Mouse (Mus musculus) lung, embryonic 14.5 days (tissue): Measurements from ENCODE around the gene Letm1. TPM values are rescaled to one million over a fixed set of nuclear protein-coding genes. Genes with fewer than 3 reads are reported as not detected.

Source experiments
- ATAC-seq: fragments of 200-750 bp; cut with Nextera tagmentation; 2 replicates; pipeline ENCODE4 v1.8.0; 2017; ENCODE audit warnings: mild to moderate bottlenecking, moderate TSS enrichment, moderate library complexity; ENCODE audit not compliant: insufficient read depth
- DNase-seq: peaks from one replicate; pipeline ENCODE4 v3.0.0-alpha.2; 2015
- H3K27ac ChIP-seq: fragments of 300-500 bp; sonication (generic); 2 replicates; pipeline ENCODE4 v1.5.1; 2014; ENCODE audit warnings: low read depth, mild to moderate bottlenecking, moderate library complexity
- H3K27me3 ChIP-seq: fragments of 300-500 bp; sonication (generic); 2 replicates; pipeline ENCODE4 v1.6.1; 2014; ENCODE audit warnings: low read length, control low read depth; ENCODE audit not compliant: insufficient read depth
- H3K36me3 ChIP-seq: fragments of 300-500 bp; sonication (generic); 2 replicates; pipeline ENCODE4 v1.6.1; 2014; ENCODE audit warnings: control low read depth; ENCODE audit not compliant: insufficient read depth
- H3K4me1 ChIP-seq: fragments of 300-500 bp; sonication (generic); 2 replicates; pipeline ENCODE4 v1.6.1; 2014; ENCODE audit warnings: antibody characterized with exemption, control low read depth; ENCODE audit not compliant: insufficient read depth
- H3K4me2 ChIP-seq: fragments of 300-500 bp; sonication (generic); 2 replicates; pipeline ENCODE4 v1.6.1; 2014; ENCODE audit warnings: mild to moderate bottlenecking
- H3K4me3 ChIP-seq: fragments of 300-500 bp; sonication (generic); 2 replicates; pipeline ENCODE4 v1.5.1; 2014; ENCODE audit warnings: low read depth, low read length
- H3K9ac ChIP-seq: fragments of 300-500 bp; sonication (generic); 2 replicates; pipeline ENCODE4 v1.6.1; 2014
- H3K9me3 ChIP-seq: fragments of 300-500 bp; sonication (generic); 2 replicates; pipeline ENCODE4 v1.6.1; 2016; ENCODE audit warnings: low read depth, low read length, control low read depth
- CTCF ChIP-seq: IDR thresholded peaks from 2 replicates; pipeline ENCODE4 v1.5.1; 2016; ENCODE audit warnings: antibody characterized with exemption, low read depth
- WGBS: fragments of 180-500 bp; shearing (Covaris S2); extraction: QIAGEN DNeasy Blood & Tissue Kit; methylation state at CpG from one replicate; pipeline ENCODE4 v1.1.7; 2014; 5-methylcytosine and 5-hydroxymethylcytosine counted together
- polyA plus RNA-seq: library from polyadenylated mRNA; unstranded; fragments of >200 nt; fragmentation: Nextera tagmentation; extraction: Ambion mirVana; gene quantifications from 2 replicates; pipeline ENCODE4 v1.2.1, GENCODE M21; 2014

Letm1 gene
- polyA plus RNA-seq, 1 experiment from 2014 or later: 53.7 TPM

DNA sequence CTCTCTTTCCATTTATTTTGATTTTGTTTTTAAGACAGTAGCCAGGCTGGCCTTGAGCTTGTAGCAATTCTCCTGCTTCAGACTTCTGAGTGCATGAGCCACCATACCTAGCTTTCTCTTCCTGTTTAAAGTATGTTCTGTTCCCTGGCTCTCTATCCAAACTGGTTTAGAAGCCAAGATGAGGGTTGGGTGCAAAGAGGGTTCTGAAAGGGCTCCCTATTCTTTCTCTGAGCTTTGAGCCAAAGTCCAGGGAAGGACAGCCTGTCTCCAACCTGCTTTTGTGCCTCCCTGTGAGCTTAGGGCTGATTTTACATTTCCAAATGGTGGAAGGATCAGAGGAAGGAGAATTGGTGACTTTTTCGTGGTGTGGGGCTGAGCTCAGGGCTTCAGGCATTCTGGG is 55.7 kb downstream of the Letm1 start:
- Histone ChIP-seq H3K27me3 (peaks cover 17% of the 10 kb centered on the region; the same call in 1 of the 2 replicates), H3K9ac (no peak overlapping the region), H3K4me1 (peaks cover 24% of the 10 kb centered on the region), H3K9me3 (no peaks in the 10 kb centered on the region), H3K36me3 (peaks cover 54% of the 10 kb centered on the region), H3K4me2 (no peak overlapping the region), H3K27ac (no peak overlapping the region), H3K4me3 (no peak overlapping the region)
- no peak for DNase-seq
- no peak for TF ChIP-seq CTCF
- 81% methylated on average over 1 of the region's 1 CpGs for WGBS
- no peak for ATAC-seq

DNA sequence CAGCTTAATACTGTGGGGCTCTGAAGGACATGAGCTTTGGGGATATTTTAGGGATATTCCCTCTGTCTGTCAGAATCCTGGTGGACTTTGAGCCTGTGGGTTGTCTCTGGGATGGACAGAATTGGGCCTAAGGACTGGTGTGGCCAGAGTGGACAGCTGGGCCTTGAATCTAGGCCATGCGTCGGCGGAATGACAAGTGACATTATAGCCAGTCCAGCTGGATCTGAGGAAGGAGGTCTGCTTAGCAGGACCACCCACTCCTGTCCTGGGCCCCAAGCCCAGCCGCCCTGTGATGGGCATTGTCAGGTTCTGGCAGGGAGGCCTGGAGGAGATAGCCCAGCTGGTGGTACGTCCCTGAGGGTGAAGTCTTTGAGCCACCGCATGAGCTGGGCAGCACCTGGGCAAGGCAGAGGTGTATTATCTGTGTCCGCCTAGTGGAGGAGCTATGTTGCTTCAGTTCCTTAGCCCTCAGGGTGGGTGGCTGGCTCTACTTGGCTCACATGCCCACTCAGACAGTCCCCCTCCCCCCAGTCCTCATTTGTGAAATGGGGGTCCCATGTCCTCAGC is 56.5 kb downstream of the Letm1 start:
- ATAC-seq (peak; percentile 70), DNase-seq (peak; percentile 91)
- peak; percentile 42 for TF ChIP-seq CTCF
- Histone ChIP-seq H3K4me3 (no peak overlapping the region), H3K9ac (no peak overlapping the region), H3K4me2 (peak overlapping the region; percentile 96), H3K27ac (peak overlapping the region; percentile 81; the same call in 1 of the 2 replicates), H3K36me3 (peaks cover 47% of the 10 kb centered on the region), H3K4me1 (peaks cover 28% of the 10 kb centered on the region), H3K27me3 (peaks cover 17% of the 10 kb centered on the region; the same call in 1 of the 2 replicates), H3K9me3 (no peaks in the 10 kb centered on the region)
- WGBS: 50% methylated on average over 7 of the region's 7 CpGs

DNA sequence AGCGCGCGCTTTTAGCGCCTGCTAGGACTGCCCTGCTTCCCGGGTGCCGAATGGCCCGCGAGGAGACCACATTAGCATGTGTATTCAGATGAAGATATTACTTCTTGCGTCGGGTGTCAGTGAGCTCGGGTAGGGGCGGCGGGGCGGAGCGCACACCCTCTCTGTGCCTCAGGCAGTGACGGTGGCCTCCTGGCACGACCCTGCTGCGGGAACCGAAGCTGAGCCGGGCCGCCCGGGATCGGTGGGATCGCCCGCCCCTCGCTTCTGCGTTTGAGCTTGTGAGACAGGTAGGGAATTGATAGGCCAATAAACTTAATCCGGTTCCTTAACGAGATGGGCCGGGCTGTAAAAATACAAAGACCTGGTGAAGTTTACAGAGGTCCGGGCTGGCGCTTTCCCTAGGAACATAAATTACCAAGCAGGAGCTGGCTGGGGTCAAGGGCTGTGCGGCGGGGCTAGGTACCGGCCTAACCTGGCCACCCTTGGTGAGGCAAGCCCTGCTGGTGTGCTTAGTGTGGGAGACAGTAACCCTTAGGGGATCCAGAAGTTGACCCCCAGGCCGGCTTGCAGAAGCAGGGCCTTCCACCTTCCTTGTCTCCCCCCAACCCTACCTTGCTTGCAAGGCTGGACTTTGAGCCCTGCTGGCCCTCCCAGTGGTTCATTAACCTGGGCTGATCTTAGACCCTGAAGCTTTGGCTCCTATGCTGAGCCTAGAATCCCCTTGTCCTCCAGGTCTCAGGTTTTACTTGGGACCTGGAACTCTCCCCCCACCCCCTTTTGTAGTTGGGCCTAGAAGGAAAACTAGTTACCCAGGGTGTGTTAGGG is 58.8 kb downstream of the Letm1 start:
- peak overlapping the region; percentile 81 for H3K9ac ChIP-seq
- TF ChIP-seq CTCF: no peak
- WGBS: 9% methylated on average over 36 of the region's 36 CpGs
- H3K27ac ChIP-seq: no peak overlapping the region
- no peak for ATAC-seq
- H3K4me1 ChIP-seq: peaks cover 31% of the 10 kb centered on the region
- peak overlapping the region; percentile 90 for H3K4me3 ChIP-seq
- peaks cover 17% of the 10 kb centered on the region; the same call in 1 of the 2 replicates for H3K27me3 ChIP-seq
- no peak for DNase-seq
- H3K4me2 ChIP-seq: peak overlapping the region; percentile 96
- peaks cover 25% of the 10 kb centered on the region for H3K36me3 ChIP-seq
- no peaks in the 10 kb centered on the region for H3K9me3 ChIP-seq

DNA sequence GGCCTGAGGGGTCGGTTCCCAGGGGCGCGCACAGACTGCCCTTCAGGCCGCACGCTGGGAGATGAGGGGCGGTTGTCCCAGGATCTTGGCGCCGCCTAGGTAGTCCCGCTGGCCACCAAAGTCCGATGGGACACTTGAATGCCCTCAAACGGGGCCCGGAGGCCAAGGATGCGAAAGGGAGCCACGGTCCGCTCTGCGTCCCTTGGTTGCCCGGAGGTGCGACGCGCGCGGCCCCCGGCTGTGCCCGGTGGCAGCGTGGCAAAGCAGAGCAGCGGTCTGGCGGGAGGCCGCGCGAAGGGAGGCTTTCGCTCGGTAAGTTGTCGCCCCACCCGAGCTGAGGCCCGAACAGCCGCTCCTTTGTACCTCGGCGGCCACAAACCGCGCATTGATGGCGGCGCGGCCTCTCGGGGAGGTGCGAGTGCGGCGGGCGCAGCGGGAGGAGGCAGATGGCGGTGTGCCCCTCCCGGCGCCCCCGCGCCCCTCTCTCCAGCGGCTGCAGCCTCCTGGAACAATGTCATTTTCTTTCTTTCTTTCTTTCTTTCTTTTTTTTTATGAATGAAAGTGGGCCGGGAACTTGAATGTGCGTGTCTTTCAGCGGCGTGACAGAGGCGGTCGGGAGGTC is 59.5 kb downstream of the Letm1 start:
- WGBS: under 1% methylated on average over 58 of the region's 61 CpGs
- DNase-seq (peak; percentile 36), ATAC-seq (no peak)
- peaks cover 18% of the 10 kb centered on the region for H3K36me3 ChIP-seq
- TF ChIP-seq CTCF: peak; percentile 53; the same call in 1 of the 2 replicates
- H3K27me3 ChIP-seq: peaks cover 17% of the 10 kb centered on the region; the same call in 1 of the 2 replicates
- peak overlapping the region; percentile 90 for H3K4me3 ChIP-seq
- H3K4me2 ChIP-seq: peak overlapping the region; percentile 96
- H3K4me1 ChIP-seq: peaks cover 31% of the 10 kb centered on the region
- H3K9me3 ChIP-seq: no peaks in the 10 kb centered on the region
- peak overlapping the region; percentile 81 for H3K9ac ChIP-seq
- no peak overlapping the region; the same call in 1 of the 2 replicates for H3K27ac ChIP-seq

DNA sequence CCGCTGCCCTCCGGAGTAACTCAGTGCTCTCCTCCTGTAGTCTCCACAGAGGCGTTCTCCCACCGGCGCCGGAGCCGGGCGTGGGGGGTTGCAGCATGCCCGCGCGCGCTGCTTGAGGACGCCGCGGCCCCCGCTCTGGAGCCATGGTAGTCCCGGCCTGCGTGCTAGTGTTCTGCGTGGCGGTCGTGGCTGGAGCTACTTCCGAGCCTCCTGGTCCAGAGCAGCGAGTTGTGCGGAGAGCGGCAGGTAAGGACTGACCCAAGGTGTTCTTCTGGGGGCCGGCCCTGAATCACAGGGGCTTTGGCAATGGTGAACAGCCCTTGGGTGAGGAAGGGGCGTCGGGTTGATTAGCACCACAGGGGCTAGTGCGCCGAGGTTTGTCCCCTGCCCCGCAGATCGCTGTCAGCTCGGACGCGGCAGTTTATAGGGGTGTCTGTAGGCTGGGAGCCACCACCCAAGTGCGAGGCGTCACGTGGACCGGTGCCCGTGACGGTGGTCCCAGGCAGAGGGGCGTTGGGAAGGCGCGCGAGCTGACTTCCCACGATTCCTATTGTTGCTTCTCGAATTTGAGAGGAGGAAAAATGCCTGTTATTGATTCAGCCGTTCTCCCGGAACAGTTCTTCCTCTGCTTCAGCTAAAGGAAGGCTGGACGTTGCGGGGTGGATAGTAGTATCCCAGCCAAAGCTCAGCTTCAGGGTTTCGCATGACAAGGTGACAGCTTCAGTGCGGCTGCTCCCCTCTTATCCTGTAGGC is 60.2 kb downstream of the Letm1 start:
- H3K27ac ChIP-seq: peak overlapping the region; percentile 72
- peaks cover 11% of the 10 kb centered on the region for H3K36me3 ChIP-seq
- under 1% methylated on average over 53 of the region's 53 CpGs for WGBS
- peak overlapping the region; percentile 81 for H3K9ac ChIP-seq
- peak overlapping the region; percentile 90 for H3K4me3 ChIP-seq
- peak overlapping the region; percentile 96 for H3K4me2 ChIP-seq
- H3K9me3 ChIP-seq: no peaks in the 10 kb centered on the region
- DNase-seq (peak; percentile 67), ATAC-seq (no peak)
- no peak; the same call in 1 of the 2 replicates for TF ChIP-seq CTCF
- peaks cover 31% of the 10 kb centered on the region for H3K4me1 ChIP-seq
- H3K27me3 ChIP-seq: peaks cover 17% of the 10 kb centered on the region; the same call in 1 of the 2 replicates

DNA sequence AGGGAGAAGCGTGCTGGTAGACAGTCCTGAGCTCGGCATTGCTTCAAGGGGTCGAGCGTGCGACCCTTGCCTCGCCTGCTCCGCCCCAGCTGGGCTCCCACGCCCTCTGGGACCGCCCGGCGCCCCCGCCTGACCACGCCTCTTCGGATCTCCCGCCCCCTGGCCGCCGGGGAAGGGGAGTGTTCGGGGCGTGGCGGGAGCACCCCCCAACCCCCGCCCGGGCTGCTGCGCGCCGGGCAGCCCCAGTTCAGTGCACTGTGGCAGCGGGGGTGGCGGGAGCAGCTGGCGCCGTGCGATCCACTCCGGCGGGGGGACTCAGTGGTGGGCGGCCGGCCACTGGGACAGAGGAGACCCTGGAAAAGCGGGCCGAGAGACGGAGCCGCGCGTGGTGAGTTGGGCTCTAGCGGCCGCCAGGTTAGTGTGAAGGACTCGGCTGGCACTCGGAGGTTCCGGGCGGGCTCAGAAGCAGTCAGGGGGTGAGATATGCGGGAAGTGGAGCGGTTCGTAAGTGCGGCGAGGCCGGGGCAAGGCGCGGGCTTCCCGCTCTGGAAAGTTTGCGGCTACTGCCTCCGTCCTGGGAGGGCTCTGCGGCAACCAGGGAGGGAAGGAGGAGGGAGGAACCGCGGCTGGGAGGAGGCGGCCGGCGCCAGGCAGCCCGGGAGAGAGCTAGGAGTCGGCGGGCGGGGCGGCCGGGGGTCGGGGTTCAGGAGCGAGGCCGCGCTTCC is 60.9 kb downstream of the Letm1 start, which contains the start of gene Fgfr3:
Gene Fgfr3, plus strand, starts transcription at position 134 of the 725 bp plus-strand sequence.
- DNase-seq (peak; percentile 91), ATAC-seq (peak; percentile 79)
- Histone ChIP-seq H3K27me3 (peaks cover 17% of the 10 kb centered on the region; the same call in 1 of the 2 replicates), H3K27ac (peak within 1 kb of the TSS; percentile 72), H3K4me2 (peak within 1 kb of the TSS; percentile 96), H3K36me3 (peaks cover 8% of the 10 kb centered on the region), H3K9me3 (no peaks in the 10 kb centered on the region), H3K9ac (peak within 1 kb of the TSS; percentile 81), H3K4me1 (peaks cover 32% of the 10 kb centered on the region), H3K4me3 (peak within 1 kb of the TSS; percentile 90)
- WGBS: under 1% methylated on average over 68 of the region's 73 CpGs
- no peak for TF ChIP-seq CTCF
